Mouse (Mus musculus) embryo, embryonic 10.5 days (tissue): ENCODE measurements around the gene Serpina3a.
"Not testable (repeated sequence)": the region's sequence is repeated elsewhere in the genome, so short reads cannot be mapped to it uniquely, and the experiment has no call there.

Experiments used
- DNase-seq: peaks from one replicate; pipeline ENCODE4 v3.0.0-alpha.2; 2015; ENCODE audit warnings: low spot score

The Serpina3a gene

GRCm38 (mm10) chr12:104112333-104112732, at the start of gene Serpina3a:
Gene Serpina3a (plus strand): TSS chr12:104112724.
- not testable (repeated sequence) for DNase-seq

- DNase-seq: no peak
Measured at GRCm38 (mm10) chr12:104064532-104064931, 48.0 kb upstream of the Serpina3a start.

- no peak for DNase-seq
Measured at GRCm38 (mm10) chr12:104064996-104065395, 47.5 kb upstream of the Serpina3a start.

GRCm38 (mm10) chr12:104066241-104066640, 46.3 kb upstream of the Serpina3a start:
- DNase-seq: peak; percentile 87

GRCm38 (mm10) chr12:104067549-104067948, 45.0 kb upstream of the Serpina3a start:
- peak; percentile 55 for DNase-seq

- DNase-seq: peak; percentile 85
Measured at GRCm38 (mm10) chr12:104069620-104070019, 42.9 kb upstream of the Serpina3a start.

GRCm38 (mm10) chr12:104071708-104072107, 40.8 kb upstream of the Serpina3a start:
- no peak for DNase-seq

GRCm38 (mm10) chr12:104072286-104072685, 40.2 kb upstream of the Serpina3a start:
- no peak for DNase-seq

GRCm38 (mm10) chr12:104090119-104090518, 22.4 kb upstream of the Serpina3a start:
- DNase-seq: no peak

- no peak for DNase-seq
Measured at GRCm38 (mm10) chr12:104091303-104091702, 21.2 kb upstream of the Serpina3a start.

- no peak for DNase-seq
Measured at GRCm38 (mm10) chr12:104100768-104101167, 11.8 kb upstream of the Serpina3a start, which contains the start of gene Serpina5. Gene Serpina5 (plus strand): TSS chr12:104101113.

GRCm38 (mm10) chr12:104105847-104106246, 6.7 kb upstream of the Serpina3a start:
- DNase-seq: no peak

- DNase-seq: no peak
Measured at GRCm38 (mm10) chr12:104106919-104107318, 5.6 kb upstream of the Serpina3a start.

- DNase-seq: no peak
Measured at GRCm38 (mm10) chr12:104108507-104108906, 4.0 kb upstream of the Serpina3a start.

- no peak for DNase-seq
Measured at GRCm38 (mm10) chr12:104114921-104115579, 2.5 kb downstream of the Serpina3a start.

- DNase-seq: no peak
Measured at GRCm38 (mm10) chr12:104123097-104123496, 10.6 kb downstream of the Serpina3a start.

GRCm38 (mm10) chr12:104123996-104124395, 11.5 kb downstream of the Serpina3a start:
- DNase-seq: no peak

- DNase-seq: no peak
Measured at GRCm38 (mm10) chr12:104125021-104125560, 12.6 kb downstream of the Serpina3a start.

- DNase-seq: no peak
Measured at GRCm38 (mm10) chr12:104127696-104128095, 15.2 kb downstream of the Serpina3a start, which contains the start of gene Serpina3b. Gene Serpina3b (plus strand): TSS chr12:104127996.

- no peak for DNase-seq
Measured at GRCm38 (mm10) chr12:104131041-104131440, 18.5 kb downstream of the Serpina3a start.

GRCm38 (mm10) chr12:104138216-104138615, 25.7 kb downstream of the Serpina3a start:
- DNase-seq: no peak

GRCm38 (mm10) chr12:104140543-104141103, 28.1 kb downstream of the Serpina3a start:
- no peak for DNase-seq

GRCm38 (mm10) chr12:104141506-104141905, 29.0 kb downstream of the Serpina3a start:
- no peak for DNase-seq
